In genomic region chr6:70956285-70956912, GRCm38 (mm10) we compare ENCODE assay signal across 8 mouse cellular contexts. TPM values are rescaled to one million over a fixed set of nuclear protein-coding genes. Genes with fewer than 3 reads are reported as not detected.
DNase-seq lines count a peak whose midpoint lies in the region; ATAC-seq and TF ChIP-seq lines count a peak whose summit lies in the region.

Foxi3 (plus strand) TSS chr6:70956531.

- H3K27me3 ChIP-seq in testis, adult 2 months (ENCODE audit: control insufficient read depth, insufficient read depth, low read length), result peaks cover 5% of the 10 kb centered on the region; the same call in 1 of the 2 replicates

- H3K4me1 ChIP-seq in testis, adult 2 months (ENCODE audit: control insufficient read depth, insufficient read depth, low read length), result peaks cover 10% of the 10 kb centered on the region

- TF ChIP-seq CTCF in testis, adult 2 months (IDR thresholded peaks at IDR 0.05; ENCODE audit: control insufficient read depth, insufficient read depth, insufficient replicate concordance, low read depth, low read length), result no peak

- peak within 1 kb of the TSS; percentile 69 for H3K4me3 ChIP-seq in testis, adult 2 months (ENCODE audit: control insufficient read depth, low read depth, low read length)

- 0 out of 2 replicates have a peak, but pooled peaks have one; percentile 35 for ATAC-seq in megakaryocyte, adult 5-6 weeks (ENCODE audit: poor library complexity, severe bottlenecking)

- intact Hi-C loops in heart, postnatal 14 days (cut with DNase I), result loop anchor here (2.0 kb wide), 1 partner anchor 166 kb away; no protein-coding TSS in a partner anchor

- H3K36me3 ChIP-seq in testis, adult 2 months (ENCODE audit: control insufficient read depth, insufficient read depth, low read length), result no peaks in the 10 kb centered on the region

- no peak for TF ChIP-seq POLR2A in testis, adult 2 months (IDR thresholded peaks at IDR 0.05; ENCODE audit: control insufficient read depth, low read depth, low read length)

- peak; percentile 5 for DNase-seq in right cerebral cortex, postnatal 25 days
- no peak for DNase-seq in right cerebral cortex, adult 2 months (ENCODE audit: low spot score in 2 of 2)
- DNase-seq in cerebellum, postnatal 36 days, result peak; percentile 10 to 12
- peak; percentile 4 to 6 for DNase-seq in heart, postnatal 14 days
- peak; percentile 57 to 74 for DNase-seq in kidney, postnatal 25 days
- no peak for DNase-seq in left cerebral cortex, adult 9 months (ENCODE audit: low spot score in 2 of 2)

- no peak within 1 kb of the TSS for H3K27ac ChIP-seq in testis, adult 2 months (ENCODE audit: control insufficient read depth, insufficient read depth, low read depth, low read length)

RNA-seq across cellular contexts. Expression of gene Foxi3, which starts in this region (rescaled TPM):
- not detected for total RNA-seq in heart, postnatal 14 days (2021)
- not detected in 2 replicates for total RNA-seq in megakaryocyte, adult 5-6 weeks (2015)
- not detected in 2 replicates for total RNA-seq in megakaryocyte, adult 5-6 weeks (2017)
- 0.54 and 0.72 TPM in 2 replicates for polyA plus RNA-seq in testis, adult 2 months (2012; rRNA removed)

Comparison
In these comparisons a context has a peak if more than half of its experiments do, and no peak if none do; other contexts are left out.
1. DNase-seq: peak in right cerebral cortex, postnatal 25 days (single experiment), cerebellum, postnatal 36 days (2 of 2) and kidney, postnatal 25 days (2 of 2); none in right cerebral cortex, adult 2 months (0 of 2) and left cerebral cortex, adult 9 months (0 of 2).
2. Peak in DNase-seq in heart, postnatal 14 days; RNA of the gene not detected or under 1 TPM.
3. Peak in ATAC-seq in megakaryocyte, adult 5-6 weeks; RNA of the gene not detected or under 1 TPM.